Mouse (Mus musculus): Measurements from ENCODE around the gene Syde1. TPM values are rescaled to one million over a fixed set of nuclear protein-coding genes. Genes with fewer than 3 reads are reported as not detected.

Syde1 gene
- polyA plus RNA-seq, 1 experiment from 2014 or later: 13.4 TPM

- no peaks in the 10 kb centered on the region for H3K9me3 ChIP-seq (replicated peaks)
- H3K36me3 ChIP-seq: peaks cover 49% of the 10 kb centered on the region
- H3K27ac ChIP-seq (replicated peaks): no peak overlapping the region
- H3K4me3 ChIP-seq: peak overlapping the region; percentile 75
- 94% methylated on average over 8 of the region's 8 CpGs for WGBS
- H3K27me3 ChIP-seq (ENCODE audit: low read depth, poor library complexity, severe bottlenecking): no peaks in the 10 kb centered on the region
- DNase-seq (ENCODE audit: low spot score): no peak
- peaks cover 23% of the 10 kb centered on the region for H3K4me1 ChIP-seq
These were observed 1.9 kb downstream of the Syde1 start for GRCm38 (mm10) chr10:78589901-78590300.

- H3K27me3 ChIP-seq (ENCODE audit: low read depth, poor library complexity, severe bottlenecking): no peaks in the 10 kb centered on the region
- no peak overlapping the region for H3K4me3 ChIP-seq
- H3K27ac ChIP-seq (replicated peaks): no peak overlapping the region
- 96% methylated on average over 18 of the region's 18 CpGs for WGBS
- H3K9me3 ChIP-seq (replicated peaks): no peaks in the 10 kb centered on the region
- H3K36me3 ChIP-seq: peaks cover 55% of the 10 kb centered on the region
- no peak for DNase-seq (ENCODE audit: low spot score)
- H3K4me1 ChIP-seq: peaks cover 23% of the 10 kb centered on the region
These were observed 2.5 kb downstream of the Syde1 start for GRCm38 (mm10) chr10:78589291-78589690.

GRCm38 (mm10) chr10:78586026-78586425 is 5.7 kb downstream of the Syde1 start:
- Histone ChIP-seq H3K27me3 (ENCODE audit: low read depth, poor library complexity, severe bottlenecking) (no peaks in the 10 kb centered on the region), H3K4me3 (no peak overlapping the region), H3K36me3 (peaks cover 81% of the 10 kb centered on the region)

GRCm38 (mm10) chr10:78585606-78586005 is 6.2 kb downstream of the Syde1 start:
- Histone ChIP-seq H3K27me3 (ENCODE audit: low read depth, poor library complexity, severe bottlenecking) (no peaks in the 10 kb centered on the region), H3K27ac (replicated peaks) (no peak overlapping the region), H3K4me1 (peaks cover 8% of the 10 kb centered on the region), H3K4me3 (no peak overlapping the region), H3K36me3 (peaks cover 85% of the 10 kb centered on the region), H3K9me3 (replicated peaks) (no peaks in the 10 kb centered on the region)
- DNase-seq (ENCODE audit: low spot score): no peak
- 91% methylated on average over 22 of the region's 22 CpGs for WGBS

More at GRCm38 (mm10) chr10:78586026-78586425, 5.7 kb downstream of the Syde1 start:
- no peaks in the 10 kb centered on the region for H3K9me3 ChIP-seq (replicated peaks)
- peaks cover 13% of the 10 kb centered on the region for H3K4me1 ChIP-seq
- DNase-seq (ENCODE audit: low spot score): no peak
- 96% methylated on average over 13 of the region's 13 CpGs for WGBS
- no peak overlapping the region for H3K27ac ChIP-seq (replicated peaks)

GRCm38 (mm10) chr10:78584996-78585395 is 6.8 kb downstream of the Syde1 start:
- no peaks in the 10 kb centered on the region for H3K9me3 ChIP-seq (replicated peaks)
- WGBS: 82% methylated on average over 1 of the region's 1 CpGs
- no peaks in the 10 kb centered on the region for H3K27me3 ChIP-seq (ENCODE audit: low read depth, poor library complexity, severe bottlenecking)
- DNase-seq (ENCODE audit: low spot score): no peak
- peaks cover 2% of the 10 kb centered on the region; the same call in 1 of the 2 replicates for H3K4me1 ChIP-seq
- H3K4me3 ChIP-seq: no peak overlapping the region
- peaks cover 89% of the 10 kb centered on the region for H3K36me3 ChIP-seq
- no peak overlapping the region for H3K27ac ChIP-seq (replicated peaks)

GRCm38 (mm10) chr10:78583939-78584338 is 7.8 kb downstream of the Syde1 start:
- Histone ChIP-seq H3K36me3 (peaks cover 90% of the 10 kb centered on the region), H3K4me1 (no peaks in the 10 kb centered on the region), H3K27ac (replicated peaks) (no peak overlapping the region), H3K27me3 (ENCODE audit: low read depth, poor library complexity, severe bottlenecking) (no peaks in the 10 kb centered on the region), H3K9me3 (replicated peaks) (no peaks in the 10 kb centered on the region), H3K4me3 (no peak overlapping the region)
- no peak for DNase-seq (ENCODE audit: low spot score)
- 84% methylated on average over 3 of the region's 3 CpGs for whole genome bisulfite sequencing

GRCm38 (mm10) chr10:78583347-78583746 is 8.4 kb downstream of the Syde1 start:
- 82% methylated on average over 9 of the region's 9 CpGs for WGBS
- no peak for DNase-seq (ENCODE audit: low spot score)
- Histone ChIP-seq H3K9me3 (replicated peaks) (no peaks in the 10 kb centered on the region), H3K27ac (replicated peaks) (no peak overlapping the region), H3K36me3 (peaks cover 90% of the 10 kb centered on the region), H3K27me3 (ENCODE audit: low read depth, poor library complexity, severe bottlenecking) (no peaks in the 10 kb centered on the region), H3K4me1 (no peaks in the 10 kb centered on the region), H3K4me3 (no peak overlapping the region)

- H3K27ac ChIP-seq (replicated peaks): no peak overlapping the region
- no peaks in the 10 kb centered on the region for H3K4me1 ChIP-seq
- no peak for DNase-seq (ENCODE audit: low spot score)
- no peak overlapping the region for H3K4me3 ChIP-seq
- H3K9me3 ChIP-seq (replicated peaks): no peaks in the 10 kb centered on the region
- peaks cover 85% of the 10 kb centered on the region for H3K36me3 ChIP-seq
- H3K27me3 ChIP-seq (ENCODE audit: low read depth, poor library complexity, severe bottlenecking): no peaks in the 10 kb centered on the region
- 92% methylated on average over 7 of the region's 7 CpGs for WGBS
These were observed 10.6 kb downstream of the Syde1 start for GRCm38 (mm10) chr10:78581121-78581520.

GRCm38 (mm10) chr10:78578204-78578603 is 13.6 kb downstream of the Syde1 start:
- no peak for DNase-seq (ENCODE audit: low spot score)
- Histone ChIP-seq H3K27ac (replicated peaks) (no peak overlapping the region), H3K36me3 (peaks cover 56% of the 10 kb centered on the region), H3K9me3 (replicated peaks) (no peaks in the 10 kb centered on the region), H3K4me3 (no peak overlapping the region), H3K4me1 (peaks cover 16% of the 10 kb centered on the region), H3K27me3 (ENCODE audit: low read depth, poor library complexity, severe bottlenecking) (no peaks in the 10 kb centered on the region)
- 89% methylated on average over 3 of the region's 3 CpGs for WGBS

- H3K27me3 ChIP-seq (ENCODE audit: low read depth, poor library complexity, severe bottlenecking): no peaks in the 10 kb centered on the region
These were observed 15.2 kb downstream of the Syde1 start for GRCm38 (mm10) chr10:78576435-78577184.

GRCm38 (mm10) chr10:78575690-78576089 is 16.1 kb downstream of the Syde1 start:
- 90% methylated on average over 2 of the region's 2 CpGs for WGBS
- Histone ChIP-seq H3K27me3 (ENCODE audit: low read depth, poor library complexity, severe bottlenecking) (no peaks in the 10 kb centered on the region), H3K36me3 (peaks cover 38% of the 10 kb centered on the region), H3K9me3 (replicated peaks) (no peaks in the 10 kb centered on the region), H3K4me1 (peaks cover 16% of the 10 kb centered on the region), H3K4me3 (peak overlapping the region; percentile 70; the same call in 1 of the 2 replicates), H3K27ac (replicated peaks) (no peak overlapping the region)
- DNase-seq (ENCODE audit: low spot score): no peak

More at GRCm38 (mm10) chr10:78576435-78577184, 15.2 kb downstream of the Syde1 start:
- no peak for DNase-seq (ENCODE audit: low spot score)
- Histone ChIP-seq H3K27ac (replicated peaks) (no peak overlapping the region), H3K9me3 (replicated peaks) (no peaks in the 10 kb centered on the region), H3K4me3 (no peak overlapping the region), H3K4me1 (peaks cover 16% of the 10 kb centered on the region), H3K36me3 (peaks cover 46% of the 10 kb centered on the region)
- 92% methylated on average over 16 of the region's 16 CpGs for WGBS

GRCm38 (mm10) chr10:78575105-78575632 is 16.6 kb downstream of the Syde1 start:
- H3K27ac ChIP-seq (replicated peaks): peak overlapping the region; percentile 88
- WGBS: 23% methylated on average over 13 of the region's 13 CpGs
- no peaks in the 10 kb centered on the region for H3K9me3 ChIP-seq (replicated peaks)
- H3K4me3 ChIP-seq: peak overlapping the region; percentile 70
- H3K4me1 ChIP-seq: peaks cover 16% of the 10 kb centered on the region
- H3K27me3 ChIP-seq (ENCODE audit: low read depth, poor library complexity, severe bottlenecking): no peaks in the 10 kb centered on the region
- DNase-seq (ENCODE audit: low spot score): no peak
- peaks cover 32% of the 10 kb centered on the region for H3K36me3 ChIP-seq
